In the genomic region with DNA sequence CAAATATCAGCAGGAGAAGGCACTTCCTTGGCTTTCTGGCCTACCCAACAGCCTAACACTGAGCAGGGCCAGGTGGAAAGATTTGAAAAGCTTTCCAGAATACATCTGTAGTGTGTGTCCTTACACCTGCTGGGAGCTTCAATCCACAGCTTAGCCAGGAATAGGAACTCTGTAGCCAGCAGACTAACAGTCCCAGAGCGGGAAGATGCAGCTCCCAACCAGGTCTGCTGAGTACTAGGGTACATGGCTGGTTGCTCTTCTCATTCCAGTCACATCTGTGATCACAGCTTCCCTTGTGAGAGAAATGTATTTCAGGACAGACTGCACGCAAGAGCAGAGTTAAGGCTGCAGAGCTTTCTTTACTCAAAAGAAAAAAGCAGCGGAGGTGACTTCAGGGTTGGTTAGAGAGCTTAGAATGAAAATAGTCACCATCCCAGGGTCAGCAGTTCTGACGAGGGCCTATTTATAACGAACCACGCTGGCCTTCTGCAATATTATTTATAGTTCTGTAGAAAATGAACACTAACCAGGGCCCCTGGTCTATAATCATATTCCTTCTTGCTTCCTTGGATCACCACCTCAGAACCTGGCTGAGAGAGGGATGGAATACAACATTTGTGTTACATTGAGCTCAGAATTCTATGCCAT, we compare ENCODE assay signal across 25 mouse cellular contexts.
DNase-seq lines count a peak whose midpoint lies in the region; ATAC-seq lines count a peak whose summit lies in the region.
"Had no signal": no experiment of that assay in that cellular context is flagged by ENCODE, and none has a peak within 500 bp of the region (broad histone marks: within the 10 kb centered on the region; RNA-seq: fewer than 3 reads in every experiment).

No protein-coding gene starts in this region.

- no peaks in the 10 kb centered on the region for H3K36me3 ChIP-seq in heart, embryonic 11.5 days (ENCODE audit: control insufficient read depth, insufficient read depth, low read length)
- H3K36me3 ChIP-seq in heart, embryonic 16.5 days (ENCODE audit: control insufficient read depth, insufficient read depth), result no peaks in the 10 kb centered on the region
- H3K36me3 ChIP-seq: embryonic facial prominence, embryonic 15.5 days; midbrain, embryonic 10.5 days had no signal

- H3K4me1 ChIP-seq in heart, embryonic 11.5 days (ENCODE audit: control insufficient read depth, insufficient read depth, low read length), result peaks cover 2% of the 10 kb centered on the region; the same call in 1 of the 2 replicates
- H3K4me1 ChIP-seq in heart, embryonic 16.5 days (ENCODE audit: control insufficient read depth, insufficient read depth, low read length), result peaks cover 9% of the 10 kb centered on the region; the same call in 1 of the 2 replicates
- H3K4me1 ChIP-seq: embryonic facial prominence, embryonic 15.5 days; forebrain, embryonic 13.5 days; midbrain, embryonic 10.5 days had no signal

- H3K27me3 ChIP-seq in heart, embryonic 11.5 days (ENCODE audit: control insufficient read depth, insufficient read depth, low read length), result no peaks in the 10 kb centered on the region
- H3K27me3 ChIP-seq in heart, embryonic 16.5 days (ENCODE audit: control insufficient read depth, insufficient read depth, low read length), result no peaks in the 10 kb centered on the region
- H3K27me3 ChIP-seq: embryonic facial prominence, embryonic 15.5 days; forebrain, embryonic 13.5 days had no signal

- H3K27ac ChIP-seq in heart, embryonic 11.5 days (ENCODE audit: low read depth, low read length), result peak overlapping the region; percentile 50; the same call in 1 of the 2 replicates
- peak overlapping the region; percentile 94 for H3K27ac ChIP-seq in heart, embryonic 16.5 days (ENCODE audit: low read length)
- H3K27ac ChIP-seq: embryonic facial prominence, embryonic 10.5 days; embryonic facial prominence, embryonic 15.5 days; forebrain, embryonic 13.5 days; liver, embryonic 14.5 days; midbrain, embryonic 10.5 days had no signal

- no peak overlapping the region for H3K4me3 ChIP-seq in heart, embryonic 11.5 days (ENCODE audit: low read depth, low read length)
- no peak overlapping the region for H3K4me3 ChIP-seq in heart, embryonic 16.5 days (ENCODE audit: low read length)
- H3K4me3 ChIP-seq: embryonic facial prominence, embryonic 10.5 days; embryonic facial prominence, embryonic 15.5 days; forebrain, embryonic 13.5 days; midbrain, embryonic 10.5 days had no signal

- no peak for ATAC-seq in heart, embryonic 11.5 days (replicated peaks; ENCODE audit: insufficient number of reproducible peaks, low FRiP score, low TSS enrichment)
- ATAC-seq in heart, embryonic 16.5 days (replicated peaks; ENCODE audit: extremely low read depth, insufficient read depth, low FRiP score), result peak; percentile 67
- no peak for ATAC-seq in activated CD4-positive, CD25-positive, alpha-beta regulatory T cell, adult 4 months
- ATAC-seq in erythroblast, adult 5-6 weeks (replicated peaks; ENCODE audit: low FRiP score, poor library complexity, severe bottlenecking), result no peak
- ATAC-seq: forebrain, embryonic 13.5 days; hindbrain, embryonic 16.5 days; midbrain, embryonic 16.5 days had no signal

- no peak overlapping the region for H3K9ac ChIP-seq in heart, embryonic 11.5 days (ENCODE audit: low read depth, low read length)
- H3K9ac ChIP-seq in heart, embryonic 16.5 days (ENCODE audit: low read length), result peak overlapping the region; percentile 51
- H3K9ac ChIP-seq: embryonic facial prominence, embryonic 15.5 days; forebrain, embryonic 13.5 days; liver, embryonic 14.5 days; lung, embryonic 14.5 days had no signal

- intact Hi-C loops in heart, postnatal 25 days (cut with DNase I), result no loop called here

- no peak overlapping the region for H3K4me2 ChIP-seq in heart, embryonic 11.5 days
- H3K4me2 ChIP-seq in heart, embryonic 16.5 days (ENCODE audit: low read depth, low read length), result no peak overlapping the region
- H3K4me2 ChIP-seq: embryonic facial prominence, embryonic 15.5 days; forebrain, embryonic 13.5 days; lung, embryonic 14.5 days had no signal

- DNase-seq in heart, adult 18-20 months, result peak; percentile 35 to 42
- no peak for DNase-seq in heart, postnatal 25 days (ENCODE audit: low spot score)
- DNase-seq in heart, adult 8-10 months (ENCODE audit: low spot score), result peak; percentile 39
- no peak for DNase-seq in lung, postnatal 10 days
- DNase-seq: adrenal gland, adult 2 months; adrenal gland, postnatal 36 days; B cell, adult 2 months; cerebellum, adult 2 months; cerebellum, postnatal 14 days; gastrocnemius, postnatal 10 days; kidney, adult 18-20 months; kidney, postnatal 4 days; lung, embryonic 14.5 days; right cerebral cortex, postnatal 25 days had no signal

- no peaks in the 10 kb centered on the region for H3K9me3 ChIP-seq in heart, embryonic 11.5 days (replicated peaks; ENCODE audit: control insufficient read depth, low read length)
- no peaks in the 10 kb centered on the region for H3K9me3 ChIP-seq in heart, embryonic 16.5 days (replicated peaks; ENCODE audit: control insufficient read depth, low read length)
- H3K9me3 ChIP-seq: embryonic facial prominence, embryonic 10.5 days; embryonic facial prominence, embryonic 15.5 days; forebrain, embryonic 13.5 days; midbrain, embryonic 10.5 days had no signal

- WGBS in heart, embryonic 11.5 days (ENCODE audit: insufficient replicate concordance), result 66% methylated on average over 6 of the region's 6 CpGs
- 52% methylated on average over 6 of the region's 6 CpGs for WGBS in heart, embryonic 16.5 days

Comparison
In these comparisons a context has a peak if more than half of its experiments do, and no peak if none do; other contexts are left out.
1. DNase-seq: peak in heart, adult 18-20 months (2 of 2) and heart, adult 8-10 months (single experiment); none in heart, postnatal 25 days (single experiment) and lung, postnatal 10 days (single experiment).